Mouse (Mus musculus): ENCODE data around the gene Bcl7b.
A peak's percentile ranks its signal among the peaks of the same experiment; 100 is the strongest.

The Bcl7b gene

DNA sequence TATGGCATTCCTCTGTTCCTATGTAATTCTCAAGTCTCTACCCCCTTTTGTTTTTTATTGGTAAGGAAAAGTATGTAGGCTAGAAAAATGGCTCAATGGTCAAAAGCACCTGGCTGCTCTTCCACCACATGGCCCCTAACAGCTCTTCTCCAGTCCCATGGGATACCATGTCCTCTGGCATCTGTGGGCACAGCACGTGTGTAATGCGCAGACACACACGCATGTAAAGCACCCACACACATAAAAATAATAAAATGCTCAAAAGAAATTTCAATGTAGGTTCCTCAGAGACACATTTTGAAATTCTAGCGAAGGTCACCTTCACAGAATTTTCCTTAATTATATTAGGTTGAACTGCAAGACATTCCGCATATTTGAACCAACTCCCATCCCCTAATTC, 1.4 kb downstream of the Bcl7b start:
- no peak for DNase-seq (ENCODE audit: low spot score)

DNA sequence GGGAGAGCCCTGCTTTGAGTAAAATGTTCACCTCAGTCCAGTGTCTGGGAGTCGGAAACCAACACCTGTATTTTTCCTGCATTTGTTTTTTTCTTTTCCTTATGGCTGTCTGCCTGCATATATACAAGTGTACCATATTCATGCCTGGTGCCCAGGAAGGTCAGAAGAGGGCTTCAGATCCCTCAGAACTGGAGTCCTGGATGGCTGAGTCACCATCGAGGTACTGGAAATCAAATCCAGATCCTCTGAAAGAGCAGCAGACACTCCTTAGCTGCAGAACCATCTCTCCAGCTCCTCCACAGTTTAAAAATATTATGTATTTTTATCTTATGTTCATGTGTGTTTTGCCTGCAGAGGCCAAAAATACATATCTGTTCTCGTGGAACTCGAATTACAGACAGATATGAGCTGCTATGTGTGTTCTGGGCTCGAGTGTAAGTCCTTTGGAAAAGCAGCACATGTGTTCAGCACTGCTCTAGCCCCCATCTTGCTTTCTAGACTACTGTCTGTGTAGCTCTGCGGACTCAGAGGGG, 3.7 kb downstream of the Bcl7b start:
- no peak for DNase-seq (ENCODE audit: low spot score)

GRCm38 (mm10) chr5:135172986-135173385, 4.9 kb downstream of the Bcl7b start:
- DNase-seq (ENCODE audit: low spot score): no peak

- no peak for DNase-seq (ENCODE audit: low spot score)
These were observed 7.0 kb downstream of the Bcl7b start for GRCm38 (mm10) chr5:135175086-135175485.

DNA sequence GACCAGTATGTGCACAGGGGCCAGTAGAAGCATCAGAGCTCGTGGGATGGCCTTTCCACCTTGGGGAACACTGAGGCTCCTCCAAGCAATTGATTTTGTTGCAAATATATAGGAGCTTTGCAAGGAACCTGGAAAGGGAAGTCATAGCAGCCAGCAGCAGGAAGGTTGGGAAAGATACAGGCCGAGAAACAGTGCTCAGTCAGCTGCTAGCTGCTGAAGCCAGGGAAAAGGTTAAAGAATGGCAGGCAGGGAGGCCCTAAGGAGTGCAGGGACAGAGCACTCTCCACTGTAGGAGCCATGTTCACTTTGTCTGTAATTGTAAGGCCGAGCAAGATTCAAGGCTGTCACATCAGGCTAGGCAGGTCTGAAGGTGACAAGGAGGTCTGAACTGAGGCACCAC, 10.4 kb downstream of the Bcl7b start:
- no peak for DNase-seq (ENCODE audit: low spot score)

- no peak for DNase-seq (ENCODE audit: low spot score)
These were observed 10.9 kb downstream of the Bcl7b start for GRCm38 (mm10) chr5:135178996-135179395.

GRCm38 (mm10) chr5:135179616-135180015, 11.5 kb downstream of the Bcl7b start:
- no peak for DNase-seq (ENCODE audit: low spot score)

GRCm38 (mm10) chr5:135180796-135181195, 12.7 kb downstream of the Bcl7b start:
- DNase-seq (ENCODE audit: low spot score): no peak

DNA sequence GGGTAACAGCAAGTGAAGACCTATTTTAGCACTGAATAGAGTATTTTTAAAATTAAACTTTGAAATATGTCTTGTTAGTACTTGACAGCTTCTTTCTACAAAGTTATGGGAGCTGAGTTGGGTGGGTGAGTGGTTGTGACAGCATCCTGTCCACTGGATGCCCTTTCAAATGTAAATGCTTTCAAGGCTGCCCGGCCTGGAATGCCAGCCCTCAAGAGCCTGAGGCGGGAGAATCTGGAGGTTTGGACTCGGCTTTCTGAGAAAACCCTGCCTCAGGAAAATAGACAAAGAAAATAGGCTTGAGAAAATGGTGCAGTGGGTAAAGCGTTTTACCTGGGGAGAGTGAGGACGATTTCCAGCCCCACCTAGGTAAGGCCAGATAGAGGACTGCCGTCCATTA, 13.7 kb downstream of the Bcl7b start:
- DNase-seq (ENCODE audit: low spot score): no peak

DNA sequence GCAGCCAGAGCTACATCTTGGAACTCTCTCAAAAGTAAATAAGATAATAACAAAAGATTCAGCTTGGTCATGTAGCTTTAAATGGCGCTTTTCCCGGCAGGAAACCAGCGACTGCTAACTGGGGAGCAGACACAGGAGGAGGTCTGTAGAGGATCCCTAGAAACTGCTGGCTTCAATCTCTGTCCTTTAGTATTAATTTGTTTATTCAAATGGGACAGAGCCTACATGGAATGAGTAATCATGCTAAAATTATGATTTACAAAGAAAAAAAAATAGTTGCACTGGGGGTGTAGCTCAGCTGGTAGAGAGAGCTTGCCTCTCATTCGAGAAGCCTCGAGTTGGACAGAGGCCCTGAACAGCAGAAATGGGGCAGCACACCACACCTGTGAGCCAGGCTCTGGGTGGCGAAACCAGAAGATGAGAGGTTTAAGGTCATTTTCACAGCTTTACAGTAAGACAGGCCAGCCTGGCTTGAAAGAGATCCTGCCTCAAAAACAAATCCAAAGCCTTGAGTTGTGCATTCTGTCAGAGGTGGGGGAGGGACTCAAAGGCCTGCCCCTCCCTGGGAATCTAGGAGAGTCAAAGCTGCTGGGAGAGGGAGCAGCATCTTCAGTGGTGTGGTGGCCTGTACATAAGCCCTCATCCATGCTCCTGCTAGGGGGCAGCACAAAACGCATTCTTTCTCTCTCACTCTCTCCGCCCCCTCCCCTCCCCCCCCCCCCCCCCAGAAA, 15.2 kb downstream of the Bcl7b start:
- no peak for DNase-seq (ENCODE audit: low spot score)

DNA sequence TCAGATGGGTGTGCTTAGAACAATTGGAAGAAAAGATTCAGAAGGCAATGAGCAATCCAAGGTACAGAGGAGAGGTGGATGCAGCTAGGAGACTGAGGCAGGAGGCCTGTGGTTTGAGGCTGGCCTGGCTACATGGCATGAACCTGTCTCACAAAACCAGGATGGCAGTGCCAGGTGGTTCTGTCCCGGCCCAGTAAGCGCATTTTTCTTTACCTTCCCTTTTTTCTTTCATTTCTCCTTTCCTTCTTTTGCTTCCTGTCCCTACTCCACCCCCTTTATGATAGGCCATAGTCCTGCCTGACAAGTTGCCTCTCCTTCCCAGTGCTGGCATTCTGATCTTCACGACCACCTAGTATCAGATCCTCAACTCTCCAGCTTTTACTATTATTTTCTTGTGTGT, 16.9 kb downstream of the Bcl7b start:
- DNase-seq (ENCODE audit: low spot score): no peak

DNA sequence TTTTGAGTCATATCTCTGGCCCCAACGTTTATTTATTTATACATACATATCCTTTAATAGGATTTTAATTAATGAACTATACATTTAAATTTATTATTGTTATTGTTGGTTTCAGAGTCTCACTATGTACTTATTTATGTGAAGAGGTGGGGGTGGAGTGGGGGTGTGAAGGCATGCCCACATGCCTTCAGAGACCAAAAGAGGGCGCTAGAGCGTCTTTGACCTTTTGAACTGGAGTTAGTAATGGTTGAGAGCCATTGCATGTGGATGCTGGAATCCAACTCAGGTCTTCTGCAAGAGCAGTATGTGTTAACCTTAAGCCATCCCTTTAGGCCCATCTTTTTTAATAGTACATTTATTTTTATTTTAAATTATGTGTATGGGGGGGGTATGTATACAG, 17.5 kb downstream of the Bcl7b start:
- peak; percentile 20 for DNase-seq (ENCODE audit: low spot score)

GRCm38 (mm10) chr5:135186231-135186620, 18.1 kb downstream of the Bcl7b start:
- no peak for DNase-seq (ENCODE audit: low spot score)

GRCm38 (mm10) chr5:135186621-135187348, 18.7 kb downstream of the Bcl7b start, which contains the start of gene Baz1b:
Gene Baz1b (plus strand): TSS chr5:135187264.
- DNase-seq (ENCODE audit: low spot score): peak; percentile 99

GRCm38 (mm10) chr5:135187349-135188213, 19.5 kb downstream of the Bcl7b start:
- DNase-seq (ENCODE audit: low spot score): peak; percentile 12

GRCm38 (mm10) chr5:135188214-135188554, 20.1 kb downstream of the Bcl7b start:
- no peak for DNase-seq (ENCODE audit: low spot score)

DNA sequence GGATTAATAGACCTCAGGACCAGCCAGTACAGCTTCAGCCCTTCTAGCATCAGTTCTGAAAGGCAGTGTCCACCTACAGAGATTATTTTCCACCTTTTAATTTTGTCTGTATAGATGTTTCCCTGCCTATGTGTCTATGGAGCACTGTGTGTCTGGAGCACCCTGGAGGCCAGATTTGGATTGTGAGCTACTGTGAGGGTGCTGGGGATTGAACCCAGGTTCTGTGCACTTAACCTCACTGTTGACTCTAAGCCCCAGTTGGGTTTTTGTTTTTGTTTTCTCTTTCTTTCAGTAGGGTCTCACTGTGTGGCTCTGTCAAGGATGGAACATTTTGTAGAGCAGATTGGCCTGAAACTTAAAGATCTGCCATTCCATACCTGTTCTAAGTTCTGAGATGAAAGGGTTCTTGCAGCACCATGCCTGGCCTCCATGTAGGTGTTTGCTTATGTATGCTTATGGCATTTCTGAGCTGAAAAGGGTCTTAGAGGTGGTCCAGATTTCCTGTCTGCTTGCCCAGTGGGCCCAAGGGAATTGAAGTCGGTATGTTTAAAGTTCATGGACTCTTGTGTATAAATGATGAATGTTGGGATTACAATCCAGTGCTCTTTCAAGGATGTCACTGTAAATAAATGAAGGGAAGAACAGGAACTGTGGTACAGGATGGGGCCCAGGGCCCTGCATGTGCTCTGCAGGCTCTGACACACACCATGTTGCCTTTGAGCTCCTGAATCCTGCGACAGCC, 21.4 kb downstream of the Bcl7b start:
- DNase-seq (ENCODE audit: low spot score): no peak

DNA sequence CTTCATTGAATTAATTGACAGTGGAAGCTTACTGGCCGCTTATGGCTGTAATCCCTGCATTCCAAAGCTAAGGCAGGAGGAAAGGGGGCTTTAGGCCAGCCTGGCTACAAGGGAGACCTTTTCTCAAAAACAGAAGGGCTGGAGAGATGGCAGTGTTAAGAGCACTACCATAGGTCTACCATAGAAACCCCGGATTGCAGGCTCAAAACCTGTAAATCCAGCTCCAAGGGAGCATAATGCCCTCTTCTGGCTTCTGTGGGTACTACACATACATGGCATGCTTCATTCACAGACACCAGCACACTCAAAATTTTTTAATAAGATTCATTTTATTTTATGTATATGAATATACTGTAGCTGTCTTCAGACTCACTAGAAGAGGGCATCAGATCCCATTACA, 23.5 kb downstream of the Bcl7b start:
- peak; percentile 83 for DNase-seq (ENCODE audit: low spot score)

GRCm38 (mm10) chr5:135192431-135192830, 24.3 kb downstream of the Bcl7b start:
- DNase-seq (ENCODE audit: low spot score): no peak

DNA sequence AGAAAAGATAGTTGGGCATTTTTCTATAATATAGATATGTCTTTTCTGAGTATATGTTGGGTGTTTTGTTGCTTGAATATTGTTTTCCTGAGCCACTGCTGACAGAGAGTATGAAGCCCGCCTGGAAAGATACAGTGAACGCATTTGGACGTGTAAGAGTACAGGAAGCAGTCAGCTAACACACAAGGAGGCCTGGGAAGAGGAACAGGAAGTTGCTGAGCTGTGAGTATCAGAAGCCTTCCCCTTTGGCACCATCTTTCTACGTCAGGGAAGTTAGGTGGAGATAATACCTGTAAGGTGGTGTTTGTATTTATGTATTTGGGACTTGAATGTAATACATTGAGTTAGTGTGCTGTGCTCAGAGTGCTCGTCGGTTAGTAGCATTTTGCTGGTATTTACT, 28.3 kb downstream of the Bcl7b start:
- DNase-seq (ENCODE audit: low spot score): peak; percentile 16

DNA sequence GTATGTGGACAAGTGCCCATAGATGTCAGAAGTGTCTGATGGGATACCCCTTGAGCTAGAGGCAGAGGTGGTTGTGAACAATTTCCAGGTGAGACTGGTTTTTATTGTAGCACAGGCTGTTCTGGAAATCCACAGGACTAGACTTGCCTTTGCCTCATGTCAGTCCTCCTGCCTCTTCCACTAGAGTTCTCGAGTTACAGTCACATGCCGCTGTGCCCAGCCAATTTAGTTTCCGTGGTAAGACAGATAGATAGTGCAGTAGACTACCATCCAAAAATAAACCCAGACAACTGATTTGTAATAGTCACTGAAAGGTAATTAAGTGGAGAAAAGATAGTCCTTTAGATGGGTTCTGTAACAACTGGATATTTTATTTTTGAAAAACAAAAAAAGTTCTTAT, 34.7 kb downstream of the Bcl7b start:
- DNase-seq (ENCODE audit: low spot score): no peak

GRCm38 (mm10) chr5:135208197-135208596, 40.1 kb downstream of the Bcl7b start:
- DNase-seq (ENCODE audit: low spot score): no peak

Measured in lung, postnatal 25 days (tissue).